Mouse (Mus musculus) thymus, postnatal 10 days (tissue): ENCODE measurements around the gene Irx1.

ENCODE experiments used
- DNase-seq, 2 experiments: peaks; one replicate each; pipeline ENCODE4 v3.0.0; 2021; ENCODE audit warnings: low spot score in 2 of 2

Irx1 gene

GRCm38 (mm10) chr13:71910361-71910760 lies 53.2 kb downstream of the Irx1 start:
- DNase-seq = no peak
